Mouse (Mus musculus) G1E (cell line): ENCODE data around the gene Dpy30.

Source experiments
- CTCF ChIP-seq: IDR thresholded peaks from 2 replicates; pipeline ENCODE4 v1.5.1; 2012; ENCODE audit warnings: low read depth, low read length, inconsistent platforms, mixed read lengths
- GATA1 ChIP-seq: IDR thresholded peaks from 2 replicates; pipeline ENCODE4 v1.6.1; 2012; ENCODE audit warnings: borderline replicate concordance, low read length, inconsistent platforms, mixed read lengths
- GATA2 ChIP-seq: IDR thresholded peaks from 2 replicates; pipeline ENCODE4 v1.6.1; 2012; ENCODE audit warnings: low read depth, low read length, inconsistent platforms, borderline replicate concordance
- POLR2AphosphoS5 ChIP-seq: IDR thresholded peaks from 2 replicates; pipeline ENCODE4 v1.6.1; 2012; ENCODE audit warnings: low read depth, low read length, inconsistent platforms; ENCODE audit not compliant: insufficient replicate concordance
- TAL1 ChIP-seq: conservative IDR thresholded peaks from 2 replicates; pipeline ENCODE4 v1.6.1; 2012; ENCODE audit warnings: low read depth, low read length, inconsistent platforms, mixed read lengths

DNA sequence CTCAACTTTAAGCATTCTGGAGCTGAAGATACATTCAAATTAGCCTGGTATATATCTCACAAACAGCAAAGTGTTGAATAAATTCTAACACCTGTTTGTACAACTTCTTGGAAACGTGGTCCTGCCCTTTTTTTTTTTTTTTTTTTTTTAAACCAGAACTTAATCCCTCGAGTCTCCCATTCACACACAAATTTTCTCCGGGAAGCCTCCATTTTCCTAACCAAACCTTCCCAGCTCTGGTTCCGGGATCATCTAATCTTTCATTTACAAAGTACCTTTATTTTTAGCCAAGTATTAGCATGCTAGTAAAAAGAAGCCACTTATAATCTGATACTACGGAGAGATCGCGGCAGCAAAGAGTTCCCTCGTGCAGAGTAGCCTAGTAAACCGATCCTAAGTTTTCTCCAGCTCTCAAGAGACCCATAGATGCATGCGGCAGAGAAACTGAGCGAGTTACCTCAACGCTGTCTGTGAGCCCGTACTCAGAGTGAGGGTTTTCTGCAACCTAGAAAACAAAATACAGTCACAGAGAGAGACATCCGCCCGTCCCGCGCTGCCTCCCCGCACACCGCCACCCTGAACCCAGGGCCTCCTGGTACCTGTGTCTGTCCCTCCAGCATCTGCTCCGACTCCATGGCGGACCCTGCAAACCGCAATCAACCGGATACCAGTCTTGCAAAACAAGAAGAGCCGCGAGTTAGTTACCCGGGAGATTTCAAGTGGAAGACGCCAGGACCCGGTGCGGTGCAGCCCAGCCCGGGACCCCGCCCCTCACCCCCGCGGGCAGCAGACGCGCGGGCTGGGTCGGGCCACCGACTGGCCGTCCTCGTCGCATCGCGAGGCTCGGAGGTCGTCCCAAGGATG is 8.1 kb downstream of the Dpy30 start:
- no peak for TF ChIP-seq CTCF
- TF ChIP-seq GATA2: no peak
- no peak for TF ChIP-seq POLR2AphosphoS5
- TF ChIP-seq GATA1: no peak
- TF ChIP-seq TAL1: no peak
